Mouse (Mus musculus): ENCODE measurements around the gene Cd300c.
"Not testable (repeated sequence)": the region's sequence is repeated elsewhere in the genome, so short reads cannot be mapped to it uniquely, and the experiment has no call there.

The Cd300c gene

DNA sequence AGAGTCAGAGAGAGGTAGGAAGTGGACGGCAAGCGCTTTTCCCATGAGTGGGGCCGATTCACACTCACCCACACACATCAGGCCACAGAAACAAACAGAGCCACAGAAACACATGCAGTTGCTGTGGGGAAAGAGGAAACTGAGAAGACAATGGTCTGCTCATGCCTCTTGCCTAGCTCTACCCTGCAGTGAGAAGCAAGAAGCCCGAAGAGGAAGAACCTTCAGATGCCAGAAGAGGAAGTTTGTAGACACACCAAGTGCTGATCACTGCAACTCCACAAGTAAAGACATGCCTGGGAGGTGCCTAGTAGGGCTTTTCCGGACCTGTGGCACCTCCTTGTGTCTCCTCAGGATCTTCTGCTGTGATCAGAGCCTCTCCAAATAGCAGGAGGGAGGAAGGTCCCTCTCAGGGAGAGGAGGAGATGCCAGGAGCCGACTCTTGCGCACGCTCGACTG, at the start of gene Cd300c:
Gene Cd300c, minus strand, starts transcription at position 406 of the 456 bp plus-strand sequence.
- DNase-seq (ENCODE audit: low read depth, low spot score): no peak

DNA sequence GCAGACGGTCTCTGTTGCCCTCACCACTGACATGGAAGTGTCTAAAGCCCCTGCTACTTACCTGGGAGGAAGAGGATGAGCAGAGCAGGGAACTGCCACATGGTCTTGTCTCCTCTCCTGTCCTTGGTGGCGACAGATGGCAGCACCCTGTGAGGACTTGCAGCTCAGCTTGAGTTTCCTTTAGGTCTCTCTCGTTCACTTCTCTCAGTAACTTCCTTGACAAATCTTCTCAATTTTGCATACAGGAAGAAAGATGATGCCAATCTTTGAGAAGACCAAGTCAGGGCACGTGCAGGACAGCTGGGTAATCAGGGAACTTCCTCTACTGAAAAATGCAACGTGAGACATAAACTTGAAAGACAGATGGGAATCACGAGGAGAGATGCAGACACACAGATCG, 47.1 kb upstream of the Cd300c start, which contains the start of gene Cd300ld2:
Gene Cd300ld2, minus strand, starts transcription at position 101 of the 400 bp plus-strand sequence.
- DNase-seq (ENCODE audit: low read depth, low spot score): not testable (repeated sequence)

DNA sequence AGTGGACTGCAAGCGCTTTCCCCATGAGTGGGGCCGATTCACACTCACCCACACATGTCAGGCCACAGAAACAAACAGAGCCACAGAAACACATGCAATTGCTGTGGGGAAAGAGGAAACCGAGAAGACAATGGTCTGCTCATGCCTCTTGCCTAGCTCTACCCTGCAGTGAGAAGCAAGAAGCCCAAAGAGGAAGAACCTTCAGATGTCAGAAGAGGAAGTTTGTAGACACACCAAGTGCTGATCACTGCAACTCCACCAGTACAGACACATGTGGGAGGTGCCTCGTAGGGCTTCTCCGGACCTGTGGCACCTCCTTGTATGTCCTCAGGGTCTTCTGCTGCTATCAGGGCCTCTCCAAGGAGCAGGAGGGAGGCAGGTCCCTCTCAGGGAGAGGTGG, 35.1 kb upstream of the Cd300c start:
- no peak for DNase-seq (ENCODE audit: low read depth, low spot score)

- no peak for DNase-seq (ENCODE audit: low read depth, low spot score)
Observed at GRCm38 (mm10) chr11:115001474-115002040, 32.6 kb upstream of the Cd300c start, which contains the start of gene Cd300c2. Gene Cd300c2 (minus strand): TSS chr11:115001880.

- no peak for DNase-seq (ENCODE audit: low read depth, low spot score)
Observed at GRCm38 (mm10) chr11:114989793-114990192, 20.8 kb upstream of the Cd300c start, which contains the start of gene Cd300ld. Gene Cd300ld (minus strand): TSS chr11:114989922.

DNA sequence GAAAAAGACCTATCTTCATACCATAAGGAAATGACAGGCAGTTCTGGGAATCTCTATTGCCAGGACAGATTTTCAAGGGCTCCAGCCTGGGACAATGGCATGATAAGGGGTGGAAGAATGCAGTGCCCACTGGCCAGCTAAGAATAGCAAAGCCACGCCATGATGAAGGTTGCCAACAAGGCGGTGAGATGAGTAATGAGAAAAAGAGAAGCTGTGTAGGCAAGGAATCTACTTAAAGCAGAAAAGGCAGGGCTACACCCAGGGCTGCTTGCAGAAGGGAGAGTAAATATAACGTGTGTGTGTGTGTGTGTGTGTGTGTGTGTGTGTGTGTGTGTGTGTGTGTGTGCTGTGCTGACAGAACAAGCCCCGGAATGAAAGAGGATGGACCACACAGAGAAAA, 12.9 kb upstream of the Cd300c start:
- no peak for DNase-seq (ENCODE audit: low read depth, low spot score)

DNA sequence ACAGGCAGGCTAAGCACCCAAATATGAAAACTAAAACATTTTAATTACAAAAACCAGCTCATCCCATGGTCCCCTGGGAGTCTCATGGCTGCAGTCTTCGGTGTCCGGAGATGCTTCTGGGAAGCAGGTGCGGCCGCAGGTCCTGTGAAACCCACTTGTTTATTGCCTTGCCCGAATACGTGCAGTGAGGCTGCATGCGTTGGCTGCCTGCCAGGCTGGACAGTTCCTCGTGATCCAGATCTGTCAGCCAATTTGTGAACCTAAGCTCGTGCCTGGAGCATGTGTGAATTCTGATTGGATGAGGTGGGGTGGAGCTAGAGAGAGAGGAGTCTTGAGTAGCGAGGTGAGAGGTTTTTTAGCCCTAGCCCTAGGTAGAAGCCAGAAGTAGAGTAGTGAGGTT, 3.8 kb upstream of the Cd300c start:
- no peak for DNase-seq (ENCODE audit: low read depth, low spot score)

- no peak for DNase-seq (ENCODE audit: low read depth, low spot score)
Observed at GRCm38 (mm10) chr11:114965182-114965828, 3.7 kb downstream of the Cd300c start.

- DNase-seq (ENCODE audit: low read depth, low spot score): no peak
Observed at GRCm38 (mm10) chr11:114960369-114960768, 8.6 kb downstream of the Cd300c start.

DNA sequence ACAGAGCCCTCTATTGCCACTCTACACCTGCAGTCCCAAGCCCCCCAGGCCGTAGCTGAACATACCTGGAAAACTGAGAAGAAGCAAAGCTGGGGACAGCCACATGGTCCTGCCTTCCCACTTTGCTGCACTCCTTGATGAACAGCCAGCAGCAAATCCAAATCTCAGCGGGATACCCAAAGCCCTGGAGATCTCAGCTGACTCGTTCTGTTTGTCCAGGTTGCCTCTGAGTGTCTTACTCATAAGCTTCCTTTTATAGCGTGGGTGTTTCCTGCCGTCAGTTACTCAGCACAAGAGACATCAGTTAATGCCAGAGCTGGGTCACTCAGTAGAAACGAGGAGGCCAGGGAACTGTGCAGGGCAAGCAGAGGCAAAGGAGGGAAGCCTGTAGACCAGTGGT, 34.8 kb downstream of the Cd300c start, which contains the start of gene Cd300lb:
Gene Cd300lb, minus strand, starts transcription at position 243 of the 400 bp plus-strand sequence.
- DNase-seq (ENCODE audit: low read depth, low spot score): no peak

DNA sequence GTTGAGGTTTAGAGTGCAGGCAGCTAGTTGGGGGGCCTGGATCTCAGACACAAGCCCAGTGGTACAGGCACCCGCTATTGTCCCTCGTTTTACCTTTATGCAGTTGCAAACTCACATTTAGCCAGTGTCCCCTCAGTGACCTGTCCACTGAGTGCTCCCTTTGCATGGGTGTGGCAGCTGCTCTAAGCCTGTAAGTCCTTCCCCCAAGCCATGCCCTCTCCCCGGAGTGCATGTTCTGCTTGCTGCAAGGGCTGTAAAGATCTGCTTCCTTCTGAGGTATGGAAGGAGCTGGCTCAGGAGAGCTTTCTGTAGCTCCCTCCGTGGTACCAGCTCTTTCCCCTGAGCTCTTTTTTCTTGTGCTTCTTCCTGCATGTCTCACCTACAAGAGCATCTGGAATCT, 35.4 kb downstream of the Cd300c start:
- no peak for DNase-seq (ENCODE audit: low read depth, low spot score)

GRCm38 (mm10) chr11:114931041-114931440, 37.9 kb downstream of the Cd300c start:
- no peak for DNase-seq (ENCODE audit: low read depth, low spot score)

- no peak for DNase-seq (ENCODE audit: low read depth, low spot score)
Observed at GRCm38 (mm10) chr11:114929581-114929980, 39.4 kb downstream of the Cd300c start.

GRCm38 (mm10) chr11:114923961-114924360, 45.0 kb downstream of the Cd300c start:
- DNase-seq (ENCODE audit: low read depth, low spot score): no peak

GRCm38 (mm10) chr11:114922439-114922838, 46.5 kb downstream of the Cd300c start:
- no peak for DNase-seq (ENCODE audit: low read depth, low spot score)

DNA sequence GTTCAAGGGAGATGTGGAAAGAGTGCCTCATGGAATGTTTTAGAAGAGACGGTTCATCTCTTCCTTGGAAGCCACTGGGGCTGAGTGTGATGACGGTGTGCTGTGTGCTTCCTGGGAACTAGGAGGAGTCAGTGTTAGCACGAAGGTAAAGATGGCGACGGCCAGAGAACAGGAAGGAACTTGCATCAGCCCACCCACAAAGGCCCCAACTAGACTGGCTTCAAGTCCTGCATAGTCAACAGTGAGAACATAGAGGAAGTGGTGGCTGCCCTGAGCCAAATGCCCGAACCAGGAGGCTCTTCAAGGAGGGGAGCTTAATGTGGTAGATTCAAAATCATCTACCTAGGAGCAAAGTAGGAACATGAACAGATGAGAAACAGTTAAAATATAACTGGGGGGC, 51.8 kb downstream of the Cd300c start:
- no peak for DNase-seq (ENCODE audit: low read depth, low spot score)

GRCm38 (mm10) chr11:114914978-114915377, 54.0 kb downstream of the Cd300c start:
- DNase-seq (ENCODE audit: low read depth, low spot score): no peak

- DNase-seq (ENCODE audit: low read depth, low spot score): peak; percentile 39
Observed at GRCm38 (mm10) chr11:114912847-114913246, 56.1 kb downstream of the Cd300c start.

DNA sequence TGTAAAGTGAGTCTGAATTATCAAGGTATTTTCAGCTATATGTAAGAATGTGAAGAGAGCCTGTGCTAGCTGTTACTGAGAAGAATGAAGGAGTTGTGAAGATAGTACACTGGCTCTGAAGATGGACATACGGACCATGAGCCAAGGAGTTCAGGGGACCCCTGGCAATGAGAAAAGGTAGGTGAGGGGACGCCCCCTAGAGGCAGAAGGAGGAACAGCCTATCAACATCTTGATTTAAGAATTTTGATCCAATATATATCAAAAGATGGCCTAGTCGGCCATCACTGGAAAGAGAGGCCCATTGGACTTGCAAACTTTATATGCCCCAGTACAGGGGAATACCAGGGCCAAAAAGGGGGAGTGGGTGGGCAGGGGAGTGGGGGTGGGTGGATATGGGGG, 59.4 kb downstream of the Cd300c start:
- not testable (repeated sequence) for DNase-seq (ENCODE audit: low read depth, low spot score)

- DNase-seq (ENCODE audit: low read depth, low spot score): no peak
Observed at GRCm38 (mm10) chr11:114908086-114908485, 60.9 kb downstream of the Cd300c start.

DNA sequence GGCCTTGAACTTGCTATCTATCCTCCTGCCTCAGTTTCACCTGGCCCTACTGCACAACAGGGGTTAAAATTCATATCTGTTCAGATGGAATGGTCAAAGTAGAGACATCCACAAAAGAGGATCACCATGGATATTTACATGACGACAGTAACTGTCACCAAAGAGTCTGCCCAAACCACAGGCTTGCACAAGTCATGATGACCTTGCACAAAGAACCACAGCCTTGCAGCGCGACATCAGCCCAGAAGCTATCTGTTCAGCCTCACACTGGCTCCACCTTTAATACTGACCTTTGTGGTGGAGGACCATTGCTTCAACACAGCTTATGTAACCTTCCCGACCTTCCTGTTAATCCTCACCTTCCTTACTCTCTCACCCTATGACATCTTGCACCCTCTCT, 61.4 kb downstream of the Cd300c start:
- DNase-seq (ENCODE audit: low read depth, low spot score): no peak

Measured in brain, embryonic 18.5 days (tissue).